Mouse (Mus musculus) kidney, postnatal 25 days (tissue): ENCODE results near the gene Kdelr3.

Experiments
- DNase-seq, 2 experiments: peaks; one replicate each; pipeline ENCODE4 v3.0.0; 2021; ENCODE audit warnings: mixed read lengths in 2 of 2

The Kdelr3 gene

DNA sequence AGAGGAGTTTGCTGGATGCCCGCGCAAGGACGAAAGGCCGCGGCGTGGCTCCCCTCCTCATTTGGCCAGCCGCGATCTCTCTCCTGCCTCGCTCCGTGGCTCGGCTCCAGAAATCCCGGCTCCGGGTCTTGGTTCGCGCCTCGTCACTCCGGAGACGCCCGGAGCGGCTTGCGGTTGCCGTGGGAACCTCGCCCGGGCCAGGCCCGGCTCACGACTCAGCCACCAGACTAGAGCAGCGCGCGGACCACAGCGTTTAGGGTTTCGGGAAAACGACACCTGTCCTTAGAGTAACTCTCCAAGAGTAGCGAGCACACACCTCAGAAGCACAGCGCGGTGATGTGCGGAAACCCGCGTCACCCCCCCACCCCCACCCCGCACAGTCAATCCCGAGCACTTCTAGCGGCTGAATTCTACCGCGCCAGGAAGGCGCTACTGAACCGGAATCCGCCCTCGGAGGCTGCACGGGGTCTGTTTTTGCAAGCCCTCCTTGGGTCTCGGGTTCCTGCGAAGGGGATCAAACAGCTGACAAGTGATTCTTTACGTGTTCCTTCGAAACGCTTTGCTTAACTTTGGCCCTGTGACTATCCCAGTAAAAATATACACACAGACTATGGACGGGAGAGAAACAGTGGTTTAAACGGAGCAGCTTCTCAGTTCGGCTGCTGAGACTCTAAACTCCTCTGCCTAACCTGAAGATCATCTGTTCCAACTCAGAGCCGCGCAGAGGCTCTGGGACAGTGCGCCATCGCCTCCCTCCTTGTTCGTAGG lies 4.5 kb upstream of the Kdelr3 start:
- peak; percentile 85 to 93 for DNase-seq

GRCm38 (mm10) chr15:79513940-79514339 lies 2.3 kb upstream of the Kdelr3 start:
- DNase-seq: peak; percentile 52 to 70

DNA sequence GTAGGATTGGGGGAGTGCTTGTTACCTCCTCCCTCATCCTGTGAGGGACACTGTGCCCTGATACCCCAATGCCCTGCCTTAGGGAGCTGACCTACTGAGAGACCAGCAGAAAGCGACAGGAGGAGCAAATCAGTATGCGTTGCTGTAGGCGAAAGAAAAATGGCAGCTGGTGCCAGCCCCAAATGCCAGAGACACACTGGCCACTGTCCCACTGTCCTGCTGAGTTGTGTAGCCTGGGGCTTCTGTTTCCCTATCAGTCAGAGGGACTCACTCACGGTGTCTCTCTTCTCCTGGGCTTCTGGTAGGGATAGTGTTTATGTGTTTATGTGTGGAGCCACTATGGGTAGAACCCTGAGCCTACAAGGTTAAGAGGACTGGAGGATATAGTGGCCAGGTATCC lies 1.5 kb downstream of the Kdelr3 start:
- DNase-seq: no peak

DNA sequence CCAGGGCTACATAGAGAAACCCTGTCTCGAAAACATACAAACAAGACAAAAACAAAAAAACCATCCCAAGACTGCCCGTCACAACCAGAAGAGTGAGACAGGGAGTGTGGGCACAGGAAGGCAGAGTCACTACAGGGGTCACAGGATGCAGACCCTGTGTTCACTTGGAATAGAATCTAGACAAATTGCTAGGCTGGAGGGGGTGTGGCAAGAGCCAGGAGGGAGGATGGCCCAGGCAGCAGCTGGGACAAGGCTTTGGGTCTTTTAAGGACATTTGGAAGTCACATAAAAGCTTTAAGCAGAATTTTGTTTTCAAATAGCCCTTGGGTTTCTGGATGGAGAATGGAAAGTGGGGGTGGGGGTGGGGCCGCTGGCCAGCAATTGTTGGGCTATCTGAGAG lies 2.4 kb downstream of the Kdelr3 start:
- peak in 1 of 2 experiments; percentile 34 for DNase-seq

DNA sequence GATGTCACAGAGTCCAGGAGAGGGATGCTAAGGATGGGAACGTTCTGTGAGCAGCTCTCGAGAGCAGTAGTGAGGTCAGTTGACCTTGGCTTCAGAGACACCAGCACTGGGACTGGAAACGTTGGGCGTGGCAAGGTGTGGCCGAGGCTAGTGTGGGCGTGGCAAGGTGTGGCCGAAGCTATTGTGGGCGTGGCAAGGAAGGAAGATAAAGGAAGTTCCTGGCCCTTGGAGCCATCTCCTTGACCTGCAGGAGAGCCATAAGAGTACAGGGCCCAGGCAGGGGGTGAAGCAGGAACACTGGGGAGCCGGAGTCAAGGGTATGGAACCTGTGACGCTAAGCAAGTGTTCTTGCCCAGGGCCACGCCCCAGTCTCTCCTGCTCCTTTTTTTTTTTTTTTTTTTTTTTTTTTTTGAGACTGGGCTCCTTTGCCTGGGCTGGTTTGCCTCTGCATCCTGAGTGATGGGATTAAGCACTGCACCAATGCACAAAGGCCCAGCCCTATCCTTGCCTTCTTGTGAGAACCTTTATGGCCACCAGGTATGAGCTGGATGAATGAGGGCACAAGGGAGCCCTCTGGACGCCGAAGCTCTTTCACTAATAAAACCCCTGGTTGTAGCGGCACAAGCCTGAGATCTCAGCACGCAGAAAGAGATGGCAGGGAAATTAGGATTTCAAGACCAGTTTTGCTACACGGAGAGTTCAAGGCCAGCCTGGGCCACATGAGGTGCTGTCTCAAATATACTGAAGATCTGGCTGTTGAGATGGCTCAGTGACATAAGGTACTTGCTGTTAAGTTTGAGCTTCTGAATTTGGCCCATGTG lies 3.4 kb downstream of the Kdelr3 start:
- DNase-seq: peak in 1 of 2 experiments; percentile 17

DNA sequence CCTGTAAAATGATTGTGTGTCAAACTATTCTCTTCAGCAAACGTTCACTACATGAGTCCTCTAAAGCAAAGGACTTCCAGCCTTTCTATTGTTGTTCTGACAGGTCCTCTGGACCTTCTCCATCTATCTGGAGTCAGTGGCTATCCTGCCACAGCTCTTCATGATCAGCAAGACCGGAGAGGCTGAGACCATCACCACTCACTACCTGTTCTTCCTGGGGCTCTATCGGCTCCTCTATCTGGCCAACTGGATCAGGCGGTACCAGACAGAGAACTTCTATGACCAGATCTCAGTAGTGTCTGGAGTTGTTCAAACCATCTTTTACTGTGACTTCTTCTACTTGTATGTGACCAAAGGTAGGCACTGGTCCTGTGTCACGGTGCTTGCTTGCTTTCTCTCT lies 9.4 kb downstream of the Kdelr3 start:
- DNase-seq: no peak

DNA sequence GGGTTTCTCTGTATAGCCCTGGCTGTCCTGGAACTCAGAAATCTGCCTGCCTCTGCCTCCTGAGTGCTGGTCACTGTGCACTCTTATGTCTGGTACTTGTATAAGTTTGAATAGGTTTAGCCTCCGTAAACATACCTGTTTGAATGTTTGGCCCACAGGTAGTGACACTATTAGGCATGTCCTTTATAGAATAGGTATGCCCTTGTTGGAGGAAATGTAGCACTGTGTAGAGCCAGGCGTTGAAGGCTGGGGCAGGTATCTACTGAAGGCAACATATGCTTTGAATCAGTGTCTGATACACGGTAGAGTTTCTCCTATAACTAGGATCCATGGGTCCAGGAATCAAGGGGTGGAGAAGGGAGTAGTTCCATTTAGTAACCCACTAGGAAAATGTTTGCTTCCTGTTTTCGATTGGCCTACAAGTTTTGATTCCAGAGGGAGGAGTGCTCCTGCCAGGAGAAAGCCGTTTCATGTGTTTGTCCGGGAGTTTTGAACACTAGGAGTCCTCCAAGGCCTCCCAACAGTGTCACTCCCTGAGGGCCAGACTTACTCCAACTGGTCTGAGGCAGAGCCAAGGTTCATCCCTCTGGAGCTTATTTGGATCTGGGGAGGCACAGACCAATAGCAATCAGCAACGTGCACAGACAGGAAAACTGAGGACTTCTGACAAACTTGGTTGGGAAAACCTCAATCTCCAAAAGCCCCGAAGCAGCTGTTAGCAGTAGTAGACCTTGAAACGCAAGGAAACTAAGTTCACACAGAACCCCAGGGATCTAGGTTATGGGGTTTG lies 10.0 kb downstream of the Kdelr3 start:
- DNase-seq: peak in 1 of 2 experiments; percentile 23

- DNase-seq: no peak
Measured at GRCm38 (mm10) chr15:79527192-79527591, 11.0 kb downstream of the Kdelr3 start.

GRCm38 (mm10) chr15:79527991-79528639 lies 11.9 kb downstream of the Kdelr3 start:
- DNase-seq: no peak

GRCm38 (mm10) chr15:79529935-79530334 lies 13.7 kb downstream of the Kdelr3 start:
- DNase-seq: no peak

DNA sequence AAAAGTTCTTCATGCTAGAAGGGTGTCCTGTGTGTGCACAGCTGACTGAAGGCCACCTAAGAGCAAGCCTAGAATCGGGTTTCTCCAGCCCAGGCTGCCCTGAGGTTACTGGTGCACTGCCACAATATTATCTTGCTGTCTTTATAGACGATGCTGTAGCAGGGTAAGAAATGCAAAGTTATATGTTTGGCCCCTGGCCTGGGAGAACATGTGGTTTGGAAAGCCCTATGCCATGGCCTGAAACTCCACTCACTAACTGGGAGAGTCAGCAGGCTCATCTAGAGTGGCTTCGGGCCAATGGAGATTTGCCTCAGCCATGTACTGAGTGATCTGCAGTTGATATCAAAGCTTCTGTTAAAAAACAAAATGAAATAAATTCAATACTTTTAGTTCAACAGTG lies 17.6 kb downstream of the Kdelr3 start:
- DNase-seq: no peak

GRCm38 (mm10) chr15:79543968-79544367 lies 27.8 kb downstream of the Kdelr3 start:
- no peak for DNase-seq

- DNase-seq: no peak
Measured at GRCm38 (mm10) chr15:79545496-79545895, 29.3 kb downstream of the Kdelr3 start.

DNA sequence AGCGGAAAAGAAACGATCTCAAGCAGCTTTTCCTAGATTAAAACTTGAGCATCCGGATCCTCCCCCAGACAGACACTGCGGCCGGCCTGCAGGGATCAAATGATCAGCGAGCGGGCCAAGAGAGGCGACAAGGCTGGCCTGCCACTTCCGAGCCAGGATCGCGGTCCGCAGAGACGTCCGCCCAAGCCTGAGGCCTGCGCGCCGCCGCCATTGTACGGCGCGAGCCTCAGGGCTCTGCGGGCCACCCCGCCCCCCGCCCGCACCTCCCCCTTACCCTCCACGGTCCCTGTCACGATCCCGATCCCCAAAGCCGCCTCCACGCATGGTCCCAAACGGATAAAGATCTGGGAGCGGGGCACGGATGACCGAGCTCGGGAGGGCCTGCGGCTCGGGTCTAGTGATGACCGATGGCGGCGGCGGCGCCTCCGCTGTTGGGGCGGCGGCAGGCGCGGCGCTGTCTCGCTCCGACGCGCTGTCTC lies 29.7 kb downstream of the Kdelr3 start:
- DNase-seq: peak; percentile 77 to 90

- peak; percentile 97 for DNase-seq
Measured at GRCm38 (mm10) chr15:79546410-79547288, 30.4 kb downstream of the Kdelr3 start, which contains the start of gene Ddx17. Gene Ddx17, minus strand, starts transcription at chr15:79546741.

DNA sequence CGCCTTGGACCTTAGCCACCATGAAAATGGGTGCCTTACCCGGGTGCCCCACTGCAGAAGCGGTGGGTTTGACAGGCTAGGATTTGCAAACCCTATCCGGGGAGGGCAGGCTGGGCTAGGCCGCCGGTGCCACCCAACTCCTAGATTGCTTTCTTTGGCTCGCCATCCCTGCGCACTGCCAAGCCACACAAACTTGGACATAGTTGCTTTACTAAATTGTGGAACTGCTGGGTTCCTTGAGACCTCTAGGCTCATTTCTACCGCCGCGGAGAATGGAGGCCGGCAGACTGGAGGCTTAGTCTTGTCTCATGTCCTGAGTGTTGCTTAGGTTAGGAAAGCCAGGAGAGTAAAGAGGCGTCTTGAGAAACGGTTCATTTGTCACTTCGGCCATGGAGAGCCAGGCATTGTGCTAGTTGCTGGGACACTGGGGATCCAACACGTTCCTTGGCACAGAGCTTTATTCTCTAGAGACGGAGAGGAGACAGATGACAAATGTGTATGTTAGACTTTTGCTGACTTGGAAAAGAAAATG lies 31.1 kb downstream of the Kdelr3 start:
- DNase-seq: no peak

DNA sequence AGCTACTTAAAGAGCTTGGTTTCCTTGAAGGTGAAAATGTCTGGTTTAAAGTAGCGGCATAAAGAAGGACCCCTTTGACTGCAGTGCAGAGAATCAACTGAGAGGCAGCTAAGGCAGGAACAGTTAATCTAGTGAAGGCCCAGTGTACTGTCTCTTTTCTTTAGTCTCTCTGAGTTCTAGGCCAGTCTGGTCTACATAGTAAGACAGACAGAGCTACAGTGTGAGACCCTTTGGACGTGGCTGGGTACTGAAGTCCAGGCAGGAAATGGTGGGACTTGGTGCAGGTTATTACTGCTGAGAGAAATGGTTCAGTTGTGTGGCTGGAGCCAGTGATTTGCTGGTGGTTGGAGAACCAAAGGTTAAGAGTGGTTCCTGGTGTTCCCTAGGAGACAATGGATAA lies 32.0 kb downstream of the Kdelr3 start:
- DNase-seq: no peak

DNA sequence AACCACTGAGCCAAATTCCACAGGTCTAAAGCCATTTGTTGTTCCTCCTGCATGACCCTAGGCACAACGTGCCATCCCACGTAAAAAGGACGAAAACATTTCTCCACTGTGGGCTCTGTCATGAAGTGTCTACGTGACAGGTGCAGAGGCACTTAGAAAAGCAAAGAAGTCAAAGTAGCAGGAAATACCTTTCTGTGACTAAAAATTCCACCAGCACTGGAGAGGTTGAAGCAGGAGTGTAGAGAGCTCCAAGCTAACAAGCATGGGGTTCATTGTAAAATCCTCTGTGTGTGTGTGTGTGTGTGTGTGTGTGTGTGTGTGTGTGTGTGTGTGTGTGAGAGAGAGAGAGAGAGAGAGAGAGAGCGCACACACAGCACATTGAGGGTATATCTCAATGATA lies 36.4 kb downstream of the Kdelr3 start:
- DNase-seq: no peak

DNA sequence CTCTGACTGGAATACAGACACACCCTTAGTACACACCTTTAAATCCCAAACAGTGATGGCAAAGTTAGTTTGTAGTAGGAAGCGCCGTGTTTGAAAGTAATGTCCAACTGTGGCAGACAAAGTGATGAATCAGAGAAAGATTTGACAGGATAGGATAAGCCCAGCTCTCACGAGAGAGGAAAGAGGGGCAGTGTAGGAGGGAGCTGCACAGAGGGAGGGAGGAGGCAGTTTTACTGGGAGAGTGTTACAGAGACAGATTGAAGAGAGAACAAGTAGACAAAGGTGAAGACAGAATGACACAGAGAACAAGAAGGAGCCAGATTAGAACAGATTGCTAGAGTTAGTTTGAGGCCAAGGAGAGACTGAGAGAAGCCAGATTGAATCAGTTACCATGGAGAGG lies 43.4 kb downstream of the Kdelr3 start:
- DNase-seq: no peak

DNA sequence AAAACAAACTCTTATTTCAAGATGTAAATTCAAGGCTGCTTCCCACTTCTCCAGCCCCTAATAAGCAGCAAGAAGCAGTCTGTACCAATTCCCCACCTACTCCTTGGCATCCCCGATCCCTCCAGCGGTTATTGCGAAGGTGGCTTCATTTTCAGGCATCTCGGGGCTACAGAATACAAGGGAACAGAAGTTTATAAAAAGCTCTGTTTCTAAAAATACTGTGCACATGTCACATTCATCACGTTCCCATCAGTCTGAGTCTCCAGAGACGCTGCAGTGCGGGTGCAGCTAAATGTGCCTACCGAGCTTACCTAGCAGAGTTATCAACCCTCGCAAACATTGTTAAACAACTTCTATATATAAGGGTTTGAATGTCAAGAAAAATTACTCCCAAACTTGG lies 46.2 kb downstream of the Kdelr3 start:
- no peak for DNase-seq

DNA sequence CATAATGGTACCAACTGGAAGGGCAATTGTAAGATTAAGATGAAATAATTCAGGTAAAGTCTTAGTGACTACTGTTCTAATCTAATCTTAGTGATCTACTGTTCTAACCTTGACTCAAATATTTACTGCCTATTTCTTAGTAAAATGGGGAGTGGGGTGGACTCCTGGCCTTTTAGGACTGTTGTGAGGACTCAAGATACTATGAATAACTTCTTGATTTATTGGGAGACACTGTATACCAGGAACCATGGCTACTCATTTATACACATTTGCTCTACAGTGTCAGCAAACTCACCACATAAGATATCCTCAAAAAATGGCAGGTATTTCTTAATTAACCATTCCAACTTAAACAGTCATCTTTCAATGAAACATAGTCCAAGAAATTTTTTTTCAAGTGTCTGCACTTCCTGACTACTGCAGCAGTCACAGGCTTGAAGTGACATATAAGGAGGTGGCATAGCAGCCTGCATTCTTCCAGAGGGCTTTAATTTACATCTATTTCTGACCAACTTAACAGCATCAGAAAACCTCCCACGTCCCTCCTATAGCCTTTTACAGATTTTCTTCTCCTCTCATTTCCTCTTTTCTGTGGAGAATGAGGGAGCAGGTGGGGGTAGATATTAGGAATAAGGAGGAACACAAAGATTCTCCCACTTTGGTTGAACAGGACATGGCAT lies 59.5 kb downstream of the Kdelr3 start:
- no peak for DNase-seq
